Mouse (Mus musculus) forebrain, embryonic 11.5 days (tissue): ENCODE data around the gene Cbarp. TPM values are rescaled to one million over a fixed set of nuclear protein-coding genes. Genes with fewer than 3 reads are reported as not detected.

Source experiments
- ATAC-seq: fragments of 200-750 bp; cut with Nextera tagmentation; replicated peaks from 2 replicates; pipeline ENCODE4 v1.8.0; 2017; ENCODE audit warnings: moderate TSS enrichment; ENCODE audit not compliant: low FRiP score
- DNase-seq: peaks from one replicate; pipeline ENCODE4 v3.0.0-alpha.2; 2017; ENCODE audit warnings: low spot score
- H3K27ac ChIP-seq: fragments of 300-500 bp; sonication (generic); 2 replicates; pipeline ENCODE4 v1.5.1; 2014; ENCODE audit warnings: low read depth, low read length
- H3K27me3 ChIP-seq: fragments of 300-500 bp; sonication (generic); 2 replicates; pipeline ENCODE4 v1.6.1; 2014; ENCODE audit warnings: mild to moderate bottlenecking, low read length, mixed read lengths; ENCODE audit not compliant: control insufficient read depth, insufficient read depth
- H3K36me3 ChIP-seq: fragments of 300-500 bp; sonication (generic); 2 replicates; pipeline ENCODE4 v1.6.1; 2014; ENCODE audit warnings: mild to moderate bottlenecking, low read length, moderate library complexity, mixed read lengths; ENCODE audit not compliant: control insufficient read depth, insufficient read depth
- H3K4me1 ChIP-seq: fragments of 300-500 bp; sonication (generic); replicated peaks from 2 replicates; pipeline ENCODE4 v1.6.1; 2014; ENCODE audit warnings: low read length, mixed read lengths; ENCODE audit not compliant: control insufficient read depth, insufficient read depth
- H3K4me2 ChIP-seq: fragments of 300-500 bp; sonication (generic); 2 replicates; pipeline ENCODE4 v1.6.1; 2014; ENCODE audit warnings: low read depth, mild to moderate bottlenecking, low read length, moderate library complexity, mixed read lengths; ENCODE audit not compliant: severe bottlenecking
- H3K4me3 ChIP-seq: fragments of 300-500 bp; sonication (generic); 2 replicates; pipeline ENCODE4 v1.5.1; 2014; ENCODE audit warnings: low read depth, low read length
- H3K9ac ChIP-seq: fragments of 300-500 bp; sonication (generic); 2 replicates; pipeline ENCODE4 v1.6.1; 2014; ENCODE audit warnings: low read length
- H3K9me3 ChIP-seq: fragments of 300-500 bp; sonication (generic); 2 replicates; pipeline ENCODE4 v1.6.1; 2016; ENCODE audit warnings: low read length, mixed read lengths; ENCODE audit not compliant: control insufficient read depth
- WGBS: fragments of 180-500 bp; shearing (Covaris S2); extraction: QIAGEN DNeasy Blood & Tissue Kit; methylation state at CpG from one replicate; pipeline ENCODE4 v1.1.7; 2014; 5-methylcytosine and 5-hydroxymethylcytosine counted together
- polyA plus RNA-seq: library from polyadenylated mRNA; unstranded; fragments of >200 nt; fragmentation: Nextera tagmentation; extraction: Ambion mirVana; gene quantifications from 2 replicates; pipeline ENCODE4 v1.2.1, GENCODE M21; 2014

Cbarp gene
- polyA plus RNA-seq, 1 experiment from 2014 or later: 10.4 TPM

DNA sequence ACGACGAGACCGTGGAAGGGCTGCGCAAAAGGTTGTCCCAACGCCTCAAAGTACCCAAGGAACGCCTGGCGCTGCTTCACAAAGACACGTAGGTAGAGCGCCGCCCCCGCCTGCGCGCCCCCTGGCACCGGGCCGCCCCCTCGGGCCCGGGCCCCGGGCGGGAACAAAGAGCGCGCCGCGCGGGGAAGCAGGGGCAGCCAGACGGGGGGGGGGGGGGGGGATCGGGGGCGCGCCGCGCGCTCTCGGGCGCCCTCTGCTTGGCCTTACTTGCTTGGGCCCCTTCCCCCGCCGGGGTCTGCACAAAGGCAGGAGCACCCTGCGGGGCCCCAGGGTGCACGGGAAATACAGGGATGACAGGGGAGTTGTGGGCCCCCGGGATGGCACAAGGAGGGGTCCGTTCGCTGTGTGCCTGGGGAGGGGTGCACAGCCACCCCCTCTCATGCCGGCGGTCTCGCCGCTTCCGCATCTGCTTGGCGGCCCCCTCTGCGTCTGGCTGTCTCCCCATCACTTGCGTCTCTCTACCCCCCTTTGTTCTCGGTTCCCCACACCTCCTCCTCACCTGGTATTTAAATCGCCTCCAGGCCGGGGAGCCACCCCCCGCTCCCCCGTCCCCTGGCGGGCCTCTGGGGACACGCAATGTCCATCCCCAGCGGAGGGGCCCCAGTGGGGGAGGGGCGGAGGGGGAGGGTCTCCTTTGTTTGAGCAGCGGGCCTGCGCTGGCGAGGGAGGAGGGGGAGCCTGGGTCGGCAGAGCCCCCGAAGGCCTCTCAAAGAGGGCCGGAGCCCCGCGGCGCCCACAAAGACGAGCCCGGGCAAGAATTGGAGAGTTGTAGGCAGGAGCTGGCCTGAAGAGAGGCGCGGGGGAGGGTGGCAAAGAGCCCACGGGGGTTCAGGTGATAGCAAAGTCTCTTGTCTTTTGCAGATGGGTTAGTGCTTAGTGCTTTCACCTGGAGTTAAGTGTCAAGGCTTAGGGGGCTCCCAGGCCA is 9.9 kb upstream of the Cbarp start:
- Histone ChIP-seq H3K9me3 (no peaks in the 10 kb centered on the region), H3K4me2 (peak overlapping the region; percentile 73), H3K4me1 (peaks cover 39% of the 10 kb centered on the region), H3K36me3 (peaks cover 33% of the 10 kb centered on the region), H3K9ac (peak overlapping the region; percentile 100), H3K27ac (peak overlapping the region; percentile 99), H3K27me3 (no peaks in the 10 kb centered on the region), H3K4me3 (peak overlapping the region; percentile 99)
- ATAC-seq: peak; percentile 22
- WGBS: under 1% methylated on average over 55 of the region's 71 CpGs
- DNase-seq: peak; percentile 97

DNA sequence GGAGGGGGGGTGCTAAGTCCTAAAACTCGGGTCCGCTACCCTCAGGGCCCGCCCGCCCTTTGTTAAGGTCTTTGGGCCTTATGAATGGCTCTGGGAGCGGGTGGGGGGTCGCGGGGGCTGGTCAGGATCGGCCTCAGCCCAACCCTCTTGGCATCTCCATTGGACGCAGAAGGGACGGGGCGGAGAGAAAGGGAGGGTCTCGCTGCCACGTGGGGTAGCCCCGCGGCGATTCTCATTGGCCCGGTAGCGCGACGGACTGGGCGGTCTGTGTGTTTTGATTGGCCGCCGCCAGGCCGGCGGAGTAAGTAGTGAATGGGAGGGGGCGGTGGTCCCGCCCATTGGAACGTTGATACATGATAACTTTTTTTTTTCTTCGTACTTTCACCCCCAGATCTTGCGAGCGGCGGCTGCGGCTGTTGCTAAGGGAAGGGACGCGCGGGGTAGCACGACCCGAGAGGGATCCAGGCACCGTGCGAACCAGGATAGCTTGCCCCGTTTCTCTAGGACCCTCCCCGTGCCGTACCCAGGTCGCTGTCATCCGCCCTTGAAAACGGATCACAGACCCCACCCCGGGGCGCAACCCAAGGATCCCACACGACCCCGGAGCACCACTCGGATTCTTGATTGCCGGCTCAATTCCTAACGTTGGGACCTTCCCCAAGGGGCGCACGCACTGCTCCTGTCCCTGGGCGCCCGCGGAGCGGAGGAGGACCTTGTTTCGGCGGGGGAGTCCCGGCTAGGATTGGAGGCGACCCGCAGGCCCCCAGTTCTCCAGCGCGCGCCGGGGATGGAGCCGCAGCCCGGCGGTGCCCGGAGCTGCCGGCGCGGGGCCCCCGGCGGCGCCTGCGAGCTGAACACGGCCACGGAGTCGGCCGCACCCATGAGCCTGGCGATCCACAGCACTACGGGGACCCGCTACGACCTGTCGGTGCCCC is 8.9 kb upstream of the Cbarp start:
- Histone ChIP-seq H3K27me3 (no peaks in the 10 kb centered on the region), H3K9ac (peak overlapping the region; percentile 100), H3K27ac (peak overlapping the region; percentile 100), H3K9me3 (no peaks in the 10 kb centered on the region), H3K4me3 (peak overlapping the region; percentile 99), H3K4me2 (peak overlapping the region; percentile 73), H3K4me1 (peaks cover 33% of the 10 kb centered on the region), H3K36me3 (peaks cover 23% of the 10 kb centered on the region)
- DNase-seq (peak; percentile 99), ATAC-seq (peak; percentile 80)
- whole genome bisulfite sequencing: under 1% methylated on average over 88 of the region's 88 CpGs

DNA sequence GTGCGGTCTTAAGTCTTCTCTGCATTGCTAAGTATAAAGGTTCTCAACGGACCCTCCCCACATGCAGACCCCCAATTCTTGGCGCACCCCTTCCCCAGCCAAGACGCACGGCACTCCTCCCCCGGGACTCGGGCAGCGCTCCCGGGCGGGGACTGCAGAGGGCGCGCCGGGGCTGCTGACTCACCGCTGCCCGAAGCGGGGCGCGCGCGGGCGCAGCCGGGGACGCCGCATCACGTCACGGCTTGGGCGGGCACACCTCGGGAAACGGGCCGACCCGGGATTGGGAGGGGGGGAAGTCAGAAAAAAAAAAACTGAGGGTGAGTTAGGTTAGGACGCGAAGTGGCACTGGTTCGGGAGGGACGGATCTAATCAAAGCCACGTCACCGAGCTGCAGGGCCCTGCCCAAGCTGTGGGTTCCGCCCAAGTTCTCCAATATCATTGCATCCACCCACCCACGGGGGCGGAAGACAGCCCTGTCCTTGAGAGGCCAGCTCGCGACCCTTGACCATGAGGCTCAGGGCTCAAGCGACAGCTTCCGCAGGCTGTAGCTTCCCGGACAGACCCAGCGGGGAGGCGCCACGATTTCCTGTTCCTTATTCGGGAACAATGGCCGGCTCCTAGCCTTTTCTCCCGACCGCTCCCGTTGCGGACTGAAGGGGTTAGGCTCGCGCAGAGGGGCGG is 8.1 kb upstream of the Cbarp start:
- peak; percentile 45 for ATAC-seq
- peak overlapping the region; percentile 99 for H3K4me3 ChIP-seq
- H3K36me3 ChIP-seq: peaks cover 18% of the 10 kb centered on the region
- under 1% methylated on average over 56 of the region's 57 CpGs for WGBS
- peak; percentile 97 for DNase-seq
- peak overlapping the region; percentile 65 for H3K4me2 ChIP-seq
- peak overlapping the region; percentile 95 for H3K9ac ChIP-seq
- H3K27ac ChIP-seq: peak overlapping the region; percentile 100
- H3K27me3 ChIP-seq: no peaks in the 10 kb centered on the region
- peaks cover 26% of the 10 kb centered on the region for H3K4me1 ChIP-seq
- H3K9me3 ChIP-seq: no peaks in the 10 kb centered on the region

DNA sequence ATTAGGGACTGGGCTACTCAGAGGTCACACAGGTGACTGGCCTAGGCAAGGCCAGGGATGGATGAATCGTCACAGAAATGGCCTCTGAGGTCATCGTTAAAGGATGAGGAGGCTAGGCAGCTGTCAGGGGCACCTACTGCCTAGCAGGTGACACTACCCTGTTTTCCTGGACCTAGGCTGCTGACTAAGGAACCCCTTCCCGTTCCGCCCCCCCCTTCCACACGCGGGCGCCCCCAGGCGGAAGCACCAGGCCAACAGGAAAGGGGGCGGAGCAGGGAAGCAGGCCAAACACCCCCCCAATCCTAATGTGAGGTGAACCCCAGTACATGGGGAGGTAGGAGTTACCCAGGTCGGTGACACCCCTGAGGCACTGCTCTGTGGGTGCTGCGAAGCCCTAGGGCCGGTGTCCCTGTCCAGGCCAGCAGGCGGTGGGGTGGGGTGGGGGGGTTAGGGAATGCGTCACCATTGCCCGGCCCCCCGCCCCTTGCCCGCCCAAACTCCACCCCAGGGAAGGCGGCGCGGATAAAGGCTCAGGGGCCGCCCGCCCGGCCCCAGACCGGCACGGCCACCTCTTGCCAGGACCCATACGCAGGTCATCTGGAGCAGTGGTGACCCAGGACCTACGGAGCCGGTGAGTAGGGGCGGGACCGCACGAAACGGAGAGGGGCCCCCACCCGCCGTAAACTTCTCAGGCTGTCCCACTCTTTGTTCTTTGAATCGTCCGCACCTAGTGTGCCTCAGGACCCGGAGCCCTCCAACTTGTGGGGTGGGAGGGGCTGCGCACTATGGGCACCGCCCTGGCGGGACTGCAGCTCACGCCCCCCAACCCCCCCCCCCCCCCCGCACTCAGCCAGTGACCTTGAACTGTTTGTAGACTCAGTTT is 7.3 kb upstream of the Cbarp start, which contains the start of gene Midn:
TSS of gene Midn (plus strand) at position 554 of the 883 bp plus-strand sequence.
- Histone ChIP-seq H3K9me3 (no peaks in the 10 kb centered on the region), H3K4me1 (peaks cover 19% of the 10 kb centered on the region), H3K9ac (peak within 1 kb of the TSS; percentile 95), H3K36me3 (peaks cover 10% of the 10 kb centered on the region), H3K4me2 (peak within 1 kb of the TSS; percentile 65), H3K4me3 (peak within 1 kb of the TSS; percentile 99), H3K27ac (peak within 1 kb of the TSS; percentile 100), H3K27me3 (no peaks in the 10 kb centered on the region)
- DNase-seq (peak; percentile 88), ATAC-seq (peak; percentile 28)
- under 1% methylated on average over 37 of the region's 42 CpGs for WGBS

DNA sequence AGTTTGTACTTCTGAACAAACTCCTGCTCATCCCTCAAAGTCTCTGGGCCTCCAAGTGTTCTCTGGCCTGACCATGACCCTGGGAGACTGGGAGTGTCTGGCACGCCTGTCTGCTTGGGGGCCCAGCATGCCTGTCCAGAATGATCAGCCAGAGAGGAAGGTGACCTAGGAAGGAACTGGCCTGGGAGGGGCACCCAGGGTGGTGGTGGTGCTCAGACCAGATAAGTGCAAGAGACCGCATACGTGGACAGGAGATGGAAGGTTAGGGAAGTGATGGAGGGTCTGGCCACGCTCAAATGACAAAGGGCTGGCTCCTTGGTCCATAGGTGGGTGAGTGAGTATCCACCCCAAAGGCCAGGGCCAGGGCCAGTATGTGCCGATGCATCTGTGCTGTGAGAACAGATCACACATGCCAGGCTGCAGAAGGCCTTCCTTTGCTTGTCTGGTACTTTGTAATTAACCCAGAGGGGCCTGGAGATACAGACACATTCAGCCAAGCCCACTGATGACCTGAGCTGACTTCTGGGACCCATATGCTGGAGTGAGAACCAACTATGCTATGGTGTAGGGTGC is 6.6 kb upstream of the Cbarp start:
- peak overlapping the region; percentile 99 for H3K4me3 ChIP-seq
- peak overlapping the region; percentile 100 for H3K27ac ChIP-seq
- H3K4me2 ChIP-seq: peak overlapping the region; percentile 65
- H3K9me3 ChIP-seq: no peaks in the 10 kb centered on the region
- 75% methylated on average over 5 of the region's 5 CpGs for WGBS
- DNase-seq (peak; percentile 61), ATAC-seq (no peak)
- H3K4me1 ChIP-seq: peaks cover 16% of the 10 kb centered on the region
- peak overlapping the region; percentile 95; the same call in 1 of the 2 replicates for H3K9ac ChIP-seq
- peaks cover 7% of the 10 kb centered on the region for H3K36me3 ChIP-seq
- no peaks in the 10 kb centered on the region for H3K27me3 ChIP-seq

DNA sequence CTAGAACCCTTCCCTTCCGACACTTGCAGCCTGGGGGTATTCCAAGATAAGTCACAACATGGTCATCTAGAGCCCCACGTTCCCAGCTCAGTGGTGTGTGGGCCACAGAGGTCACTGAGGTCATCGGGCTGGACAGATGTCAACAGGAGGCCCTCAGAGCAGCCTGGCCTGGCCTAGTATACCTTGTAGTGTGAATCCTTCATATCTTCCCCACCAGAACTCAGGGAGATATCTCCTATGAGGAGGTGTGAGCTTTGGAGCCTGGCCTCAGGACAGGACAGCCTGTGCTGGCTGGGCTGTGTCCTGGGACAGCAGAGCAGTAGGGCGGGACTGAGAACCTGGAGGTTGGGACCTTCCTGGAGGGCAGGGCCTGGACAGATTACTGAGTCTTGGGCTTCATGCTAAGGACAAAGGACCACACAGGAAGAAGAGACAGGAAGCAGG is 6.0 kb upstream of the Cbarp start:
- no peak overlapping the region for H3K4me2 ChIP-seq
- 82% methylated on average over 4 of the region's 4 CpGs for WGBS
- H3K4me1 ChIP-seq: peaks cover 16% of the 10 kb centered on the region
- peaks cover 4% of the 10 kb centered on the region; the same call in 1 of the 2 replicates for H3K36me3 ChIP-seq
- no peak for ATAC-seq
- no peaks in the 10 kb centered on the region for H3K9me3 ChIP-seq
- no peak for DNase-seq
- no peaks in the 10 kb centered on the region for H3K27me3 ChIP-seq
- H3K27ac ChIP-seq: 0 out of 2 replicates have a peak overlapping the region, but pooled peaks have one; percentile 5
- H3K4me3 ChIP-seq: no peak overlapping the region
- H3K9ac ChIP-seq: no peak overlapping the region

DNA sequence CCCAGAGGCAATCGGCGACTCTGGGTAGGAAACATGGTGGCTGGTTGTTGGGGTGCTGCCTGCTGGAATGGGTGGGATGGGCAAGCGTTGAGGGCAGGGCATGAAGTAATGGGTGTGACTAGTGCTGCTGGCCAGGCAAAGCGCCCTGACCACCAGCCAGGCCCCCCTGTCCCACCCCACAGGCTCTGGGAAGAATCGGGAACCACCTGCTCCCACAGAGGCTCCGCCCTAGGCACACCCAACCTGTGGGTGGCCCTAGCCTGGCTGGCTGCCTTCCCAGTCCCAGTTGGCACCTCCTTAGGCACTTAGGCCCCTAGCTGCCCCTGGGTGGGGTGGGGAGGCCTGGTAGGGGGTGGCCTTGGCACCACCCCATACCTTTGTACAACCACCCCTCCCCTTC is 5.3 kb upstream of the Cbarp start:
- Histone ChIP-seq H3K9ac (no peak overlapping the region), H3K4me1 (peaks cover 16% of the 10 kb centered on the region), H3K9me3 (no peaks in the 10 kb centered on the region), H3K4me2 (no peak overlapping the region), H3K27ac (no peak overlapping the region), H3K4me3 (no peak overlapping the region), H3K36me3 (peaks cover 3% of the 10 kb centered on the region; the same call in 1 of the 2 replicates), H3K27me3 (no peaks in the 10 kb centered on the region)
- 87% methylated on average over 6 of the region's 6 CpGs for WGBS
- DNase-seq (peak; percentile 63), ATAC-seq (no peak)
